In the genomic region with DNA sequence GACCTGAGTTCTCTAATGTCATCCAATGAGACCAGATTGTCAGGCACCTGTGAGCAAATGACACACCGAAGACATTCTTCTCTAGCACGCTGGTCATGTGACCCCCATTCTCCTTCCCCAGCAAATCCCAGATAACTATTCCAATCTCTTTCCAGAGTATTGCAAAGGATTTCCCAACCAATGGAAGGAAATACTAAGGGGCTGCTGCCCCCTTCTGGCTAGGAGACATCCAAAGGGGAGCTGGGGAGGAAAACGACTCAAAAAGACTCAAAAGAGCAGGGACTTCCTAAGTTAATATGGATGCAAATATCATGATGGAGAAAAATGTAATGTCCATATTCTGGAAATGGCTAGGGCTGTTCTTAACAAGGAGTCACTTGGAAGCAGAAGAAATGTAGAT, we compare ENCODE assay signal across 8 mouse cellular contexts.
DNase-seq lines count a peak whose midpoint lies in the region; ATAC-seq and TF ChIP-seq lines count a peak whose summit lies in the region.

No protein-coding gene starts in this region.

- peak; percentile 44 for DNase-seq in heart, adult 8-10 months (ENCODE audit: low spot score)
- no peak for DNase-seq in heart, embryonic 10.5 days (ENCODE audit: low spot score)
- peak; percentile 60 for DNase-seq in neural tube, embryonic 11.5 days (ENCODE audit: low spot score)
- no peak for DNase-seq in neural tube, embryonic 10.5 days (ENCODE audit: extremely low spot score, low spot score)
- DNase-seq in cerebellum, adult 9-10 months, result peak; percentile 39
- DNase-seq in limb, embryonic 14.5 days (ENCODE audit: low spot score), result peak; percentile 34
- no peak for DNase-seq in B cell, adult 2 months

- WGBS in heart, embryonic 10.5 days, result 34% methylated on average over 3 of the region's 3 CpGs
- 47% methylated on average over 3 of the region's 3 CpGs for WGBS in neural tube, embryonic 11.5 days
- 37% methylated on average over 3 of the region's 3 CpGs for WGBS in limb, embryonic 14.5 days
- WGBS in forebrain, embryonic 15.5 days, result 39% methylated on average over 3 of the region's 3 CpGs

- no peak overlapping the region for H3K4me3 ChIP-seq in heart, embryonic 10.5 days
- no peak overlapping the region for H3K4me3 ChIP-seq in neural tube, embryonic 11.5 days (ENCODE audit: low read depth, low read length)
- no peak overlapping the region for H3K4me3 ChIP-seq in limb, embryonic 14.5 days (replicated peaks; ENCODE audit: low read length)
- no peak overlapping the region for H3K4me3 ChIP-seq in forebrain, embryonic 15.5 days

- no peak for TF ChIP-seq POLR2A in limb, embryonic 14.5 days (IDR thresholded peaks at IDR 0.05; ENCODE audit: borderline replicate concordance, extremely low read depth, insufficient read depth, insufficient read length)

- H3K36me3 ChIP-seq in heart, embryonic 10.5 days, result no peaks in the 10 kb centered on the region
- no peaks in the 10 kb centered on the region for H3K36me3 ChIP-seq in neural tube, embryonic 11.5 days (ENCODE audit: control insufficient read depth, insufficient read depth, low read length)
- H3K36me3 ChIP-seq in limb, embryonic 14.5 days (ENCODE audit: control insufficient read depth, insufficient read depth, low read length), result no peaks in the 10 kb centered on the region
- H3K36me3 ChIP-seq in forebrain, embryonic 15.5 days, result no peaks in the 10 kb centered on the region

- no peak overlapping the region for H3K27ac ChIP-seq in heart, embryonic 10.5 days
- H3K27ac ChIP-seq in neural tube, embryonic 11.5 days (ENCODE audit: low read depth, low read length), result no peak overlapping the region
- no peak overlapping the region for H3K27ac ChIP-seq in limb, embryonic 14.5 days (replicated peaks; ENCODE audit: low read depth, low read length)
- no peak overlapping the region for H3K27ac ChIP-seq in forebrain, embryonic 15.5 days (replicated peaks)

- ATAC-seq in neural tube, embryonic 11.5 days (ENCODE audit: insufficient read depth, low FRiP score, low TSS enrichment), result no peak
- no peak for ATAC-seq in limb, embryonic 14.5 days (ENCODE audit: low FRiP score, low read depth)
- ATAC-seq in forebrain, embryonic 15.5 days (replicated peaks), result no peak

- no peaks in the 10 kb centered on the region for H3K9me3 ChIP-seq in heart, embryonic 10.5 days
- no peaks in the 10 kb centered on the region for H3K9me3 ChIP-seq in neural tube, embryonic 11.5 days (ENCODE audit: control insufficient read depth, low read length)
- H3K9me3 ChIP-seq in limb, embryonic 14.5 days (ENCODE audit: control insufficient read depth, low read length), result no peaks in the 10 kb centered on the region
- H3K9me3 ChIP-seq in forebrain, embryonic 15.5 days, result no peaks in the 10 kb centered on the region

- no peak overlapping the region for H3K4me2 ChIP-seq in neural tube, embryonic 11.5 days (ENCODE audit: low read depth)
- no peak overlapping the region for H3K4me2 ChIP-seq in limb, embryonic 14.5 days (replicated peaks; ENCODE audit: low read depth, low read length, severe bottlenecking)
- H3K4me2 ChIP-seq in forebrain, embryonic 15.5 days (replicated peaks), result no peak overlapping the region

- peaks cover 12% of the 10 kb centered on the region for H3K4me1 ChIP-seq in heart, embryonic 10.5 days
- H3K4me1 ChIP-seq in neural tube, embryonic 11.5 days (ENCODE audit: control insufficient read depth, insufficient read depth, low read length), result no peaks in the 10 kb centered on the region
- no peaks in the 10 kb centered on the region for H3K4me1 ChIP-seq in limb, embryonic 14.5 days (ENCODE audit: control insufficient read depth, insufficient read depth, low read length)
- H3K4me1 ChIP-seq in forebrain, embryonic 15.5 days, result no peaks in the 10 kb centered on the region

- H3K9ac ChIP-seq in neural tube, embryonic 11.5 days (ENCODE audit: low read length), result no peak overlapping the region
- no peak overlapping the region for H3K9ac ChIP-seq in limb, embryonic 14.5 days (ENCODE audit: low read depth, low read length, severe bottlenecking)
- no peak overlapping the region for H3K9ac ChIP-seq in forebrain, embryonic 15.5 days (replicated peaks)

- no peaks in the 10 kb centered on the region for H3K27me3 ChIP-seq in heart, embryonic 10.5 days (ENCODE audit: insufficient read depth, poor library complexity, severe bottlenecking)
- H3K27me3 ChIP-seq in neural tube, embryonic 11.5 days (ENCODE audit: control insufficient read depth, insufficient read depth, low read length), result no peaks in the 10 kb centered on the region
- no peaks in the 10 kb centered on the region for H3K27me3 ChIP-seq in limb, embryonic 14.5 days (ENCODE audit: control insufficient read depth, insufficient read depth, low read length)
- H3K27me3 ChIP-seq in forebrain, embryonic 15.5 days, result no peaks in the 10 kb centered on the region

Comparison
In these comparisons a context has a peak if more than half of its experiments do, and no peak if none do; other contexts are left out.
1. DNase-seq: peak in heart, adult 8-10 months (single experiment), neural tube, embryonic 11.5 days (single experiment), cerebellum, adult 9-10 months (single experiment) and limb, embryonic 14.5 days (single experiment); none in heart, embryonic 10.5 days (single experiment), neural tube, embryonic 10.5 days (single experiment) and B cell, adult 2 months (0 of 2).